Mouse (Mus musculus) WW6 (cell line): ENCODE data around the gene Axin2.
"Not testable (repeated sequence)": the region's sequence is repeated elsewhere in the genome, so short reads cannot be mapped to it uniquely, and the experiment has no call there.

Experiments
- DNase-seq: peaks from one replicate; pipeline ENCODE4 v3.0.0-alpha.2; 2013; ENCODE audit warnings: low read depth, low spot score

Gene Axin2

GRCm38 (mm10) chr11:108920158-108920635 lies at the start of gene Axin2:
Gene Axin2 (plus strand): TSS chr11:108920349.
- DNase-seq = peak; percentile 87

- DNase-seq = not testable (repeated sequence)
Measured at GRCm38 (mm10) chr11:108871284-108871683, 48.9 kb upstream of the Axin2 start.

DNA sequence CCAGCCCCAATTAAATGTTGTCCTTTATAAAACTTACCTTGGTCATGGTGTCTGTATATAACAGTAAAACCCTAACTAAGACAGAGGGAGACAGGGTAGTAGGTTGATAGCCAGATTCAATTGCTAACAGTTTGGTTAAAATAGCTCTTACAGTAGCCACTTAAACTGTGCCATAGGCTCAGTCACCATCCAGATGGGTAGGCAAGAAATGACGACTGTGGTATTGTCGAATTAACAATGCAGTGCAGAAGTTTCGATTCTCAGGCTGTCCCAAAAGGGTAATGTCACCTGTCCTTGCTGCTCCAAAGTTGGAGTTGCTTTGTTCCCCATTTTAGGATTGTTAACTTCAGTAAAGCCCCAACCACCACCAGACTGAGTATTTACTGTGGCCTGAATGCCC lies 48.4 kb upstream of the Axin2 start:
- no peak for DNase-seq

GRCm38 (mm10) chr11:108876633-108877205 lies 43.4 kb upstream of the Axin2 start:
- DNase-seq = no peak

DNA sequence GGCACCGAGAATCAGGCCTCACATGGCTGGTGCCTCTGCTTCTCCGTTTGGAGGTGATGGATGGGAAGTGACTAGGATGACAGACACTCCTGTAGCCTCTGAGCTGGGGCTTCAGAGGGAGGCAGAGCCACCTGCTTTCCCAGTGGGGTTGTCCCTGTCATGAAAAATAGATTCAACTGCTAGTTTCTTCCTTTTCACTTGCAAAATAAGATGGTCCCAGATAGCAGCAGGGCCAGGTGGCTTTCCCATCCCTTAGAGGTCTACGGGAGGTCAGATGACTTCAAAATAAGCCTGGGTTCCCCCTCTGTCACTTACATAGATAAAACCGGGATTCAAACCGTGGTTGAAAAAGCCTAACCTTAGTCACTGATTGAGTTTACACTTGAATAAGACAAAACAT lies 42.6 kb upstream of the Axin2 start:
- no peak for DNase-seq

- DNase-seq = no peak
Measured at GRCm38 (mm10) chr11:108880546-108880945, 39.6 kb upstream of the Axin2 start.

DNA sequence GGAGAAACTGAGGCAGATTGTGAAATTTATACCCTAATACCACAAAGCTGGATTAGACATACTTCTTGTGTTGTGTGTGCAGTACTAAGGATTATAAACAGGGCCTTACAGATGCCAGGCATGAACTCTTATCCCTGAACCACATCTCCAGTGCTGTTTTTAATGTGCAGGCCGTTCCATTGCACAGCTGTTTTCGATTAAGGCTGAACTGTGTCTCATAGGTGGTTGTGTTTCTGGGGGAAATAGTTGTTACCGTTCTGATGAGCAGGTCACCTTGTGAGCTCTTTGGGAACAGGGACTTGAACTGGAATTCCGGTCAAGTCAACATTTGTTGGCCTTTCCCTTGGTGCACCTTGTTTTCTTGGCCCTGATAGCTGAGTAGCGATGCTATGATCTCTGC lies 38.5 kb upstream of the Axin2 start:
- no peak for DNase-seq

- no peak for DNase-seq
Measured at GRCm38 (mm10) chr11:108885276-108885896, 34.8 kb upstream of the Axin2 start.

DNA sequence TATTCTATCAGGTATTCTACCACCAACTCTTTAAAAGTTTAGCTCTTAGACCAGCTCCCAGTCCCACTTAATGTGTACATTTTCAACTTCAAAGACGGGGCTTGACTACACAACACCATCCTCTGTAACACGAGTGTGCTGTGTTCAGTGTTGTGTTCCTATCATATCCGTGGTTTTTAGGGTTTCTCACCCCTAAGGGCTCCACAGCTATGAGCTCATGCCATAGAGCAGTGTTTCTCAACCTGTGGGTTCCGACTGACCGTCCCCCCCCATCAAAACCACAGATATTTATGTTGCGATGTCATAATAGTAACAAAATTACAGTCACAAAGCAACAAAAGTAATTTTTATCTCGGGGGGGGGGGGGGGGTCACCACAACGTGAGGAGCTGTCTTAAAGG lies 34.1 kb upstream of the Axin2 start:
- no peak for DNase-seq

DNA sequence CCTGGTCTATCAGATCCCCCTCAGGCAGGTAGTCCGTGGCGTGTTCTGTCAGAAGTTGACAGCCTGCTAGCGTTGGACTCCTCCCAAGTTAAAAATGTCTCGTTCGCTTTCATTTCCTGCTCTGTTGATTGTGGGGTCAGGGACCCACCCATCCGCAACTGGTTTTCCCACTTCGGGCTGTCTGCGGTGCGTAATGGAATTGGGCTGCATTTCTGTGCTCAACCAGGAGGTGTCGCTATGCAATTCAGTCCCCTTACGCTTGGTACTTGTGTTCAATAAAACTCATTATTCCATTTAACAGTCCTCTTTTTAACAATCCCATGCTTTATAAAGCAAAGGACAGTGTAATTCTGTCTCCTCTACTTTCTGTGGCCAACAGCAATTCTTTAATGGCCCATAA lies 31.0 kb upstream of the Axin2 start:
- peak; percentile 70 for DNase-seq

- no peak for DNase-seq
Measured at GRCm38 (mm10) chr11:108890544-108890943, 29.6 kb upstream of the Axin2 start.

DNA sequence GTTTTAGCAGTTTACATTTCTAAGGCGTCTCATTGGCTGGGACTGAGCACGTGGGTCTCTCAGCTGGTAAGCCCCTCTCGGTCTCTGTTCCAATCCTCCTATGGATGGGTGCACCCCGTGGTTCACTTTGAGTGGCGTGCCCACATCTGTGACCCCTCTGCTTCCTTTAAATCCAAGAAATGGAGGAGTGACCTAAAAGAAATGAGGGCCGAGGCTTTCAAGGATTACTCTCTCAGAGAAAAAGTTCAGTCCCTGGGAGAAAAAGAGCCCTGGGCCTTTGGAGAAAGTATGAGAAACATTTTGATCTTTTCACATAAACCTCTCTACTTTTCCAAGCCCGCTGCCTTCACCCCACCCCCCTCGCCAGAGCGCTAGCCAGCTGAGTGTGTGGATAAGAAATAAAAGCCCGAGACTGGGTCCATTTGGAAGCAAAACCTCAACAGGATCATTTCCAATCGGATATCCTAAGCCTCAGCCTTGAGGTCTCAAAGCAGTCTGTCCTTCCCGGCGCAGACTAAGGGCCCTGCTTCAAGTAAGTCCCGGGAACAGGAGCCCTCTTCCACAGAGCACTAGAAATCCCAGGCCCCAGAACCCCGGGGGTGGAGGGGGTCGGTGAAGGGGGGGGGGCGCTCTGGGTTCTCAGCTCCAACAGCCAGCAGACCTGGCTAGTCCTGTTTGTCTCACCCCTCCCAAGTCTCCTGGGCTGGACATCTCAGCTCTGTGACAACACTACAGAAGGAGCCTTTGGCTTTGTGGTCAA lies 28.9 kb upstream of the Axin2 start:
- no peak for DNase-seq

DNA sequence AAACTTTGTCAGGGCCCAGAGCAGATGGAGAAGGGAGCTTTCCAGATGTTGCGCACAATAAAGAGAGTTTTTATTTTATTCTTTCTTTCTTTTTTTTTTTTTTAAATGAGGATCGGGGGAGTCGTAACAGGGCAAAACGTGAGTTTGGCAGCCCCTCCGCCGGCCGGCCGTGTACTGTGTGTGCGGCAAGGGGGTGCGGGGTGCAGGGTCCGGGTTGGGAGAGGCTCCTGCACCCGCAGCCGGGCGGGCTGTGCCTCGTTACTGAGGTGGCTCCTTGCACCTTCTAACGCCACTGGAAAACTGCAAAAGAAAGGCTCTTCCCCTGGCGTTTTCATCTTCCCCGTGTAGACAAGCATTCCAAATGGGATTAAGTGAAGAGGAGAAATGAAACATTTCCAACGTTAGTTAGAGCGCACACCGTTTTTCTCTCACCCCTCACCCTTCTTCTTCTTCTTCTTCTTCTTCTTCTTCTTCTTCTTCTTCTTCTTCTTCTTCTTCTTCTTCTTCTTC lies 28.2 kb upstream of the Axin2 start:
- DNase-seq = no peak

- DNase-seq = no peak
Measured at GRCm38 (mm10) chr11:108892406-108892805, 27.7 kb upstream of the Axin2 start.

DNA sequence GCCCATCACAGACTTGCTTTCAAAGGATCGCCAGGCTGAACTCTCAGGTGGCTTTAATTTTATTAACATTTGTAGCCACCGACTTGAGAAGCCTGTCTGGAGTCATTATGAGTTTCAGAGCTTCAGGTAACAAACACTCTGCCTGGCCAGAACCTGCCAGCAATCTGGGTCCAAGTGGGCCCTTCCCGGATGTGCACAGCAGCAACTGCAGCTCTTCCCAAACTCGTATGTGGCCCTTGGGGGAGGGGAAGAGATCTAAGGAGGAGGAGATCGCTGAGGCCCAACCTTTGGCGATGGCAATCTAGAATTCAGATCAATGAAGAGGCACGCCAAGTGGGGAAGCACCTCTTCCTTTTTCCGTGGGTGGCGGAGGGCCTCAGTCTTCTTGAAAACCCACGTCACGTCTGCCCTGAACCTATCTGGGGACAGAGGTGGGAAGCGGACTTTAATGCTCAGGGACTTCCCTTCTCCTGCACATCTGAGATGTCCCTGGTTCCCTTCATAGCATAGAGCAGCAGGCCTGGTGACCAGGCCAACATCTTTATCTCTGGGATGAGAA lies 26.8 kb upstream of the Axin2 start:
- no peak for DNase-seq

DNA sequence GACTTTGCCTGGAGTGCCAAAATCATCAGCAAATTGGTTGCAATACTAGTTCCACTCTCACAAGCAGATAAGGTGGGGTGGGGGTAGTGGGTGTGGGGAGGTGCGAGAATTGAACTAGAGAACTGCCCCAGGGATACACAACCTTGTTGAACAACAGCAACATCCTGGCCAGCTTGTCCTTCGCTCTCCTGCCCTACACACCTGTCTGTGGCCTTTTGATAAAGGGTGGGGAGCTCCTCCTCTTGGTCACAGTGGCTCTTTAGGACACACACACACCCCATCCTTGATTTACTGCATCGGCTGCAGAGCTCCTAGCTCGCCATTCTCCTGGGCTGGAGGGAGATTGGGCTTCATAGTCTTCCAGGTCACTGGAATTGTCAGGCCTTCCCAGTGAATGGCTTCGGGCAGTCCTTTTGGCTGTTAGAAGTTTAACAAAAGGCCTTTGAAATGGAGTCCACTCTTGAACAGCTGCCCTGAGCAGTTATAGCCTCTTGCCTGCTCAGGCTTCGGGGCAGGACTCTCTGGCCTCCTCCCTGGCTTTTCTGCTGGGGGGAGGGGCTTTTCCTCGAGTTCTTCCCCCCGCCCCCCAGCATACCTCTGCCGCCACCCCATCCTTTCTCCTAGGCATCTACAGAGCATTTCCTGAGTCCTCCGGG lies 26.2 kb upstream of the Axin2 start:
- DNase-seq = no peak

- no peak for DNase-seq
Measured at GRCm38 (mm10) chr11:108897034-108897433, 23.1 kb upstream of the Axin2 start.

DNA sequence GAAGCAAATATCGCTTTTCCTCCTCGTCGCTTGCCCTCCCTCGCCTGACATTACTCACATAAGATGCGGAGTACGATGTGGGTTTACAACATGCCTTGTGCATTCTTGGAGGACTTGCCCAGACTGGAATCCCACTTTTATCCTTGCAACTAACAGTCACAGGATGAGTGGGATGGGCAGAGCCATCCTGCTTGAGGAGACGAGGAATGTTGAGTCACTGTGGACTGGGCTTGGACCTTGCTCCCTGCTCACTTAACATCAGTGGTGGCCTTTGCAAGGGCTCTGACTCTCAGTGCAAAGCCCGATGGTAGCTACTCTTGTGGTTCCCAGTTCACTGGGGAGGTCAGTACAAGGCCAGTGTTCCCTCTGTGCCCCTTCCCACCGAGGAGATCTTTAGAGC lies 22.1 kb upstream of the Axin2 start:
- DNase-seq = no peak

- no peak for DNase-seq
Measured at GRCm38 (mm10) chr11:108898483-108898882, 21.7 kb upstream of the Axin2 start.

GRCm38 (mm10) chr11:108900718-108901488 lies 19.2 kb upstream of the Axin2 start:
- no peak for DNase-seq

DNA sequence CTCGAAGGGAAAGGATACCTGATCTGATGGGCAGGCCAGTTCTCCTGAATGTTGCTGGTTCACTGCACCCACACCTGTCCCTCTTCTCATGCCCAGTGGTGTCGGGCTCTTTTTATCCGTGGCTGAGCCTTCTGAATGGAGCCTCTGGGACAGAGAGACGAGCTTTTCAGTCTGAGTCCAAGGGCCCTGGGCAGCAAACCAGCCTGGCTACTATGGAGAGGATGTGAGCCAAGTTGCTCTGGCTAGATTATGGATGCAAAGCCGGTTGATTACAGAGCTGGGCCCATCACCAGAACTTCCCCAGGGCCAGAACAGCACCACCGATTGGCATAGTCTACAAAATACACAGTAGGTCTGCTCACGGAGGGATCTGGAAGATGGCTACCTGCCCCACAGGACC lies 18.5 kb upstream of the Axin2 start:
- DNase-seq = no peak
